Mouse (Mus musculus): ENCODE measurements around the gene Cul5. TPM values are rescaled to one million over a fixed set of nuclear protein-coding genes. Genes with fewer than 3 reads are reported as not detected.

Cul5 gene
- polyA plus RNA-seq, 1 experiment from 2014 or later: 32.9 TPM

DNA sequence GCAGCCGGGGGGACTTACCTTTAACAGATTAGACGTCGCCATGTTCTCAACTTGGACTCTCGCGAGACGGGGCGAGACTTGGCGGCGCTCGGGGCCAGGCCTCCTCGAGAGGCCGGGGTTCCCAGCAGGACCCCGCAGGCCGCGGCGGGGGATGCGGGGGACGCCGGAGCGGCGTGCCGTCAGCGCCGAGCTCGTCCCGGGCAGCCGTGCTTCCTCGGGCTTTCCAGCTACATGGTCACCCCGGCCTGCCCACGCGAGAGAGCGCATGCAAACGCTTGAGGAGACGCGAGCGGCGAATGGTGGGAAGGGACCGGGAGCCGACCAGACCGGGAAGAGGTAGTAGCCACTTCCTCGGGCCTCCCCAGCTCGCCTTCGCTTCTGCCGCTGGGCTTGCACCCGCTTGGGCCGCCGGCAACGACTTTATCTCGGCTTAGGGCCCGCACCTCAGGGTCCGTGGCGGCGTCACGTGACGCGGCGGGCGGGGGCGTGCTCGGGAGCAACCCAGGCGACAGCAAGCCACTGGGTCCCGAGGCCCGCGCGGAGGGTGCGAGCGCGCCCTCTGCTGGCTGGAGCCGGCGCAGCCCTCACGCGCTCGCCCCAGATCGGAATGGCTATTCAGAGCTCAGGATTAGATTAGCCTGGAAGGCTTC, 2.7 kb downstream of the Cul5 start:
- peak overlapping the region; percentile 99 for H3K9ac ChIP-seq
- H3K4me2 ChIP-seq: peak overlapping the region; percentile 66
- no peaks in the 10 kb centered on the region for H3K9me3 ChIP-seq
- peak overlapping the region; percentile 91 for H3K4me3 ChIP-seq
- peaks cover 14% of the 10 kb centered on the region for H3K4me1 ChIP-seq
- H3K27ac ChIP-seq: peak overlapping the region; percentile 98
- no peaks in the 10 kb centered on the region for H3K36me3 ChIP-seq
- peak; percentile 94 for ATAC-seq (ENCODE audit: insufficient number of reproducible peaks, low FRiP score, low TSS enrichment, low read depth)
- no peaks in the 10 kb centered on the region for H3K27me3 ChIP-seq
- under 1% methylated on average over 74 of the region's 74 CpGs for WGBS

DNA sequence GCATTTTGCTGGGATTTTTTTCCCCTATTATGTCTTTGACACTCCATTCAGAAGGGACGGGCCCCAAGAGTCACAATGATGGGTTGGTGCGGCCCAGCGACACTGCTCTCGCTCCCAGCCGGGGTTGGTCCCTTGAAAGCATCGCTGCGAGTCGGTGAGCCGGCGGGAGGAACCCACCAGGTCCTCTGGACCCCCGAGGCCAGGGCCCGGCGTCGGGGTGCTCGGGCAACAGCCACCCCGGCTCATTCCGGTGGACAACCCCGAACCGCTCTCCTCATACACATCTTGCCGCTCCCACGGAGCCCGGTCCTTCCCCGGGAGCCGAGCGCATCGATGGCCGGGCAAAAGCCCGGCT, 3.2 kb downstream of the Cul5 start:
- Histone ChIP-seq H3K4me1 (peaks cover 14% of the 10 kb centered on the region), H3K27me3 (no peaks in the 10 kb centered on the region), H3K9ac (peak overlapping the region; percentile 99), H3K9me3 (no peaks in the 10 kb centered on the region), H3K4me3 (peak overlapping the region; percentile 91), H3K27ac (peak overlapping the region; percentile 98), H3K4me2 (peak overlapping the region; percentile 66), H3K36me3 (no peaks in the 10 kb centered on the region)
- no peak for ATAC-seq (ENCODE audit: insufficient number of reproducible peaks, low FRiP score, low TSS enrichment, low read depth)
- WGBS: under 1% methylated on average over 28 of the region's 28 CpGs

DNA sequence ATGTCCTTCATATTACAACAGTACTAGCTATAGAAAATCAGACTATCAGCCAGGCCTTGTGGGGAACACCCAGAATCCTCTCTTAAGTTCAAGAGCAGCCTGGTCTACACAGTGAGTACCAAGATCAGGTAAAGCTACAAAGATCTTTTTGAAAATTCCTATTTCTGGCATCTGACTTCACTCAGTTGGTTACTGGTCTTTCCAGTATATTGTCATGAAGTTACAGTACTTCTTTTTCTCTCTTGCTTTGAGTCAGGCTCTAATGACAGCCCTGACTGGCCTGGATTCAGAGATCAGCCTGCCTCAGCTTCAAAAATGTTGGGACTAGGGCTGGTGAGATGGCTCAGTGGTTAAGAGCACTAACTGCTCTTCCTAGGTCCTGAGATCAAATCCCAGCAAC, 4.4 kb downstream of the Cul5 start:
- H3K4me2 ChIP-seq: peak overlapping the region; percentile 66; the same call in 1 of the 2 replicates
- H3K9me3 ChIP-seq: no peaks in the 10 kb centered on the region
- H3K27me3 ChIP-seq: no peaks in the 10 kb centered on the region
- ATAC-seq (ENCODE audit: insufficient number of reproducible peaks, low FRiP score, low TSS enrichment, low read depth): no peak
- peaks cover 14% of the 10 kb centered on the region for H3K4me1 ChIP-seq
- H3K4me3 ChIP-seq: no peak overlapping the region
- H3K27ac ChIP-seq: no peak overlapping the region
- no peak overlapping the region for H3K9ac ChIP-seq
- no peaks in the 10 kb centered on the region for H3K36me3 ChIP-seq

DNA sequence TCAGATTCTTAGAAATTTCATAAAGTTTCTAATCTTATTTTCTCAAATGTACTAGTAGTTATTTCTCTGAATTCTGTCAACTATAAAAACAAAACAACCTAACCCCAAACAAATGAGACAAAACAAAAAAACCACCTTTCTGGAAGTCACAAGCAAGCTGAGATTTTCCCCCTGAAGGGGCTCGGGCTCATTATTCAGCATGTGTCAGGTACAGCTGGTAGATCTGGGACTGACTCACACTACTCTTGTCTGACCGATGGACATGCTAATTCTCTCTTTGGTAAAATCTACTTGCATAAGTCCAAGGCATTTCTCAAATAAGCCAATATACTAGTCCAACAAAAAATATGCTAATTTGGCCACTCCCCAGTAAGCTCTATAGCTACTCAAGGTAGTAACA, 5.0 kb downstream of the Cul5 start:
- no peak overlapping the region for H3K4me3 ChIP-seq
- H3K36me3 ChIP-seq: no peaks in the 10 kb centered on the region
- 75% methylated on average over 2 of the region's 2 CpGs for WGBS
- H3K9ac ChIP-seq: no peak overlapping the region
- H3K4me1 ChIP-seq: peaks cover 14% of the 10 kb centered on the region
- H3K27me3 ChIP-seq: no peaks in the 10 kb centered on the region
- H3K27ac ChIP-seq: no peak overlapping the region
- H3K9me3 ChIP-seq: no peaks in the 10 kb centered on the region
- no peak overlapping the region for H3K4me2 ChIP-seq
- ATAC-seq (ENCODE audit: insufficient number of reproducible peaks, low FRiP score, low TSS enrichment, low read depth): no peak

DNA sequence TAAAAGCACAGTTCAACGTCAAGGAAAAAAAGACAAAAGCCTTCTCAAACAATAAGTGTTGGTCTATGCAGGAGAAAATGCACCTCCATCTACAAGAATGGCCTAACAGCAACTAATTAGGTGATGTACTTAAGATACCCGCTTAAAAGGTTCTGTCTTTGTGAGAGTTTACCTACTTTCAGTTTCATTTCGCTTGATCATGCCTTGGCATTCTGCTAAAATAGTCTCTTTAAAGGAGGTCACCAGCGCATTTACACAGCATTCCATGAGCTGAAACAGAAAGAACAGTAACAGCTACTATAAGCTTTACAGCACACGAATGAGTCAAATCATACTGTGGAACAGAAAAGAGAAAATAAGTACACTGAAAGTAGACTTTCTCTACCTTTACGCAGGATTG, 35.0 kb downstream of the Cul5 start:
- no peak for ATAC-seq (ENCODE audit: insufficient number of reproducible peaks, low FRiP score, low TSS enrichment, low read depth)
- Histone ChIP-seq H3K27ac (no peak overlapping the region), H3K9ac (no peak overlapping the region), H3K27me3 (no peaks in the 10 kb centered on the region), H3K4me3 (no peak overlapping the region), H3K4me1 (no peaks in the 10 kb centered on the region), H3K36me3 (peaks cover 64% of the 10 kb centered on the region), H3K9me3 (no peaks in the 10 kb centered on the region), H3K4me2 (no peak overlapping the region)
- whole genome bisulfite sequencing: 93% methylated on average over 6 of the region's 6 CpGs

DNA sequence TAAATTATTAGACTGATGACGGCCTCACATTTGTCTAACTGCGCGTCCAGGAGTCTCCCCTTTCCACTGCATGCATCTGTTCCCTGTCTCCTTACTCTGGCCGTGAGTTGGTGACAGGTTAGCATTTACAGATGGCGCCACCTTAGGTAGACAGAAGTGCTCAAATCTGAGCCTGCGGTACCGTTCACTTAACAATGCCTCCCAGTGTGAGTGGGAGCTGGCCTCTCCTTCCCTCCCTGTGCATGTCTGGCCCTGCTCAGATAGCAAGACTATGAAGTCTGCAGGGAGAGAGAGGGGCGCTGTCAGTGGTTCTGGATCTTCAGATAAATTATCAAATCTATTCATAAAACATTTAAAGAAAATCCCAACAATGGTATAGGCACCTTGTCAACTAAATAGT, 54.6 kb downstream of the Cul5 start:
- 76% methylated on average over 8 of the region's 8 CpGs for WGBS
- Histone ChIP-seq H3K4me2 (no peak overlapping the region), H3K27ac (no peak overlapping the region), H3K9ac (no peak overlapping the region), H3K36me3 (peaks cover 34% of the 10 kb centered on the region), H3K4me1 (no peaks in the 10 kb centered on the region), H3K27me3 (no peaks in the 10 kb centered on the region), H3K4me3 (no peak overlapping the region), H3K9me3 (no peaks in the 10 kb centered on the region)
- ATAC-seq (ENCODE audit: insufficient number of reproducible peaks, low FRiP score, low TSS enrichment, low read depth): no peak

DNA sequence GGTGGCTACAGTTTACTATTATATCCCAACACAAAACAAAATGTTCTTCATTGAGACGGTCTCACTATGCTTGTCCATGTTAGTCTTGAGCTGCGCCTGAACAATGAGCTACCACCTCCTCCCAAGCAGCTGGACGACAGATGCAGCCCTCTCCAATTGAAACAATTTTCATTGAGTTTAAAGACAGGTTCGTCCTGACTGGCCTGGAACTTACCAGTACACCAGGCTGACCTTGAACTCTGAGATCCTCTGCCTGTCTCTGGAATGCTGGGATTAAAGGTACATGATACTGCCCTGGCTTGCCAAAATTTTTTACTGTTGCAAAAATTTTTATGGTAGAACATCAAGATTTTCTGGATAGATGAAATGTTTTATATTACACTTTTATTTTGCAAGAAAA, 55.5 kb downstream of the Cul5 start:
- no peak overlapping the region for H3K4me3 ChIP-seq
- H3K36me3 ChIP-seq: peaks cover 26% of the 10 kb centered on the region
- no peak overlapping the region for H3K4me2 ChIP-seq
- no peak overlapping the region for H3K27ac ChIP-seq
- WGBS: 80% methylated on average over 4 of the region's 4 CpGs
- H3K9ac ChIP-seq: no peak overlapping the region
- no peak for ATAC-seq (ENCODE audit: insufficient number of reproducible peaks, low FRiP score, low TSS enrichment, low read depth)
- peaks cover under 1% of the 10 kb centered on the region; the same call in 1 of the 2 replicates for H3K4me1 ChIP-seq
- no peaks in the 10 kb centered on the region for H3K27me3 ChIP-seq
- H3K9me3 ChIP-seq: no peaks in the 10 kb centered on the region

DNA sequence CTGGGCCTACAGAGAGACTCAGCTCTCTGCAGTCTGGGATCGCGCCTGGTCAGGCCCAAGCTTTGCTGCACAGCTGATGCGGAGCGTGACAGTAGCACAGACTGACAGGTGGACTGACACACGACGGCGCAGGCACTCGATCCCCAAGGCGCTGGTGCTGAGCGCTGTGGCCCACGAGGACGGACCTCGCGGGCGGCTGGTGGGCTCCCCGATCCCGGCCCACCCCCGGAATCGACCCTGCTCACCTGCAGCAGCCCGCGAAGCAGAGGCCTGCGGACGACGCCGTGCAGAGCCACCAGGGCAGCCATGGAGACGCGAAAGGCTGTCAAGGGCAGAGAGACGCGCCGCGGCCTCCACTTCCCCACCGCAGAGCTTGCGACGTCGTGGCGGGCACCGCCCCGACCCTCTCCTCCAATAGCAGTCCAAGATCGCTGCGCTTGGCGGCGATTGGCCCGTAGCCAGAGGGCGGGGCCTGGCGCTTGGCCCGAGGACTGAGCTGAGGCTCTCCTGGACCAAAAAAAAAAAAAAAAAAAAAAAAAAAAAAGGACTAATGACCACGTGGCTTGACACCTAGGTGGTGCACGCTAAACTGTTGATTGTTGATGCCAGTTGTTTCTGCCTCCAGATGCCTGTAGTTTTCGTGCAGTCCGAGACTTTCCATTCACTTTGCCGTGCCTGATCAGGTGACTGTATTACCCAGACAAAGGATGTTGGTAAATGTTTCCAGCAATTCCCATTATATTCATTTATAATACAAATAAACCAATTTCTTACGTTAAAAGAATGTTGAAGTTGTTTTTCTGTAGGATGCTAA, 59.6 kb downstream of the Cul5 start, which contains the start of gene Acat1:
Gene Acat1 (minus strand): TSS at position 415 of the 814 bp plus-strand sequence.
- peak within 1 kb of the TSS; percentile 83 for H3K9ac ChIP-seq
- peak within 1 kb of the TSS; percentile 69 for H3K4me2 ChIP-seq
- peak; percentile 94 for ATAC-seq (ENCODE audit: insufficient number of reproducible peaks, low FRiP score, low TSS enrichment, low read depth)
- H3K27me3 ChIP-seq: no peaks in the 10 kb centered on the region
- no peaks in the 10 kb centered on the region for H3K9me3 ChIP-seq
- WGBS: 2% methylated on average over 52 of the region's 52 CpGs
- peak within 1 kb of the TSS; percentile 70 for H3K4me3 ChIP-seq
- H3K36me3 ChIP-seq: peaks cover 2% of the 10 kb centered on the region
- H3K4me1 ChIP-seq: peaks cover 5% of the 10 kb centered on the region
- H3K27ac ChIP-seq: peak within 1 kb of the TSS; percentile 86

DNA sequence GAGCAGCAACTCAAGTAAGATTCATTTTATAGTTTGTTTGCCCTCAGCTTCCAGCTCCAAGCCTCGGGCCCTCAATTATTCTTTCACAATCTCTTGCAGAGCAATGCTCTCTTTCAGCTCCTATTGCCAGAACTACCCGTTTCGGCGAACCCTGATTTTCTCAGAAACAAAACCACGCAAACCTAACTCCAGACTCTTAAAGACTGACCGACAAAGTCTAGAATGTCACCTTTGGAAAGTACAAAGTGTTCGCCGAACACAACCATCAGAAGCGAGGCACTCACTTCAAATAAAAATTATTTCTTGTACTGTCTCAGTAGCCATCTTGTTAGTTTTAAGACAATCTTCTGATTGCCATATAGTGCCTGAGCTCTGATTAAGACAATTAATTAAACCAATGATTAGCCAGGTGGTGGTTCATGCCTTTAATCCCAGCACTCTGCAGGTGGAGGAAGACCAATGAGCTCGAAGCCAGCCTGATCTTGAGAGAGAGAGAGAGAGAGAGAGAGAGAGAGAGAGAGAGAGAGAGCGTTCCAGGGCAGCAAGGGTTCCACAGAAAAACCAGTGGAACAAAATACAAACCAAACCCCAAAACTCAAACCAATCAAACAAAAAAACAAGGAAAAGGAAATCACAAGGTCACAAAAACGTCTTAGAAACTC, 60.4 kb downstream of the Cul5 start:
- H3K27me3 ChIP-seq: no peaks in the 10 kb centered on the region
- peak overlapping the region; percentile 86 for H3K27ac ChIP-seq
- H3K9me3 ChIP-seq: no peaks in the 10 kb centered on the region
- WGBS: 65% methylated on average over 12 of the region's 12 CpGs
- ATAC-seq (ENCODE audit: insufficient number of reproducible peaks, low FRiP score, low TSS enrichment, low read depth): no peak
- H3K36me3 ChIP-seq: no peaks in the 10 kb centered on the region
- peak overlapping the region; percentile 70 for H3K4me3 ChIP-seq
- peak overlapping the region; percentile 83 for H3K9ac ChIP-seq
- peaks cover 9% of the 10 kb centered on the region for H3K4me1 ChIP-seq
- peak overlapping the region; percentile 69 for H3K4me2 ChIP-seq

DNA sequence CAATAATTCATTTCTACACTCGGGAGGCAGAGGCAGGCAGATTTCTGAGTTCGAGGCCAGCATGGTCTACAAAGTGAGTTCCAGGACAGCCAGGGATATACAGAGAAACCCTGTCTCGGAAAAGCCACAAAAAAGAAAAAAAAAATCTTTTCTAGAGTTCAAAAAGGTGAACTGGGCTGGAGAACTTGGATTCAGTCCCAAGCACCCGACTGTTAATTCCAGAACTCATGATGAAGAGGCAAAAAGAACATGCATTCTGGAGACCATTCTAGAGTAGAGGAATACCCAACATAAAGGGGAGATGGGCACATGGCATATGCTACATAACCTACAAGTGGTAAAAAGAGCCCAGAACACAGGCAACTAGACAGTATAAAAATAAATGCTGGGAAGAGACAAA, 62.0 kb downstream of the Cul5 start:
- Histone ChIP-seq H3K36me3 (no peaks in the 10 kb centered on the region), H3K4me1 (peaks cover 13% of the 10 kb centered on the region), H3K27ac (no peak overlapping the region), H3K4me3 (no peak overlapping the region), H3K4me2 (no peak overlapping the region), H3K9me3 (no peaks in the 10 kb centered on the region), H3K27me3 (no peaks in the 10 kb centered on the region), H3K9ac (no peak overlapping the region)
- no peak for ATAC-seq (ENCODE audit: insufficient number of reproducible peaks, low FRiP score, low TSS enrichment, low read depth)
- WGBS: 91% methylated on average over 4 of the region's 4 CpGs

DNA sequence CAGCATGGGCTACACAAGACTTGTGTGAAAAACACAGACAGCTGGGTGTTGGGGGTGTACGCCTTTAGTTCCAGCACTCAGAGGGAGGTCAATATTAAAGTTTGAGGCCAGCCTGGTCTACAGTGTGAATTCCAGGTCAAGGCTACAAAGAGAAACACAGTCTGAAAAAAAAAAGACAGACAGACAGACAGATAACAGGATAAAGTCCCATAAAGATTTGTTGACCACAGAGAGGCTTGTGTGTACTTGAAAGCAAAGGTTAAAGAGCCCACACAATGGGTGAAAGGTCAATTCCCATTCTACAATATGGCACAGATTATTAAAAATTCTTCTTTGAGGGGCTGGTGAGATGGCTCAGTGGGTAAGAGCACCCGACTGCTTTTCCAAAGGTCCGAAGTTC, 62.6 kb downstream of the Cul5 start:
- ATAC-seq (ENCODE audit: insufficient number of reproducible peaks, low FRiP score, low TSS enrichment, low read depth): no peak
- Histone ChIP-seq H3K4me2 (no peak overlapping the region), H3K9ac (no peak overlapping the region), H3K4me3 (no peak overlapping the region), H3K27ac (no peak overlapping the region), H3K4me1 (peaks cover 13% of the 10 kb centered on the region), H3K36me3 (no peaks in the 10 kb centered on the region), H3K27me3 (no peaks in the 10 kb centered on the region), H3K9me3 (no peaks in the 10 kb centered on the region)
- WGBS: 94% methylated on average over 3 of the region's 3 CpGs

DNA sequence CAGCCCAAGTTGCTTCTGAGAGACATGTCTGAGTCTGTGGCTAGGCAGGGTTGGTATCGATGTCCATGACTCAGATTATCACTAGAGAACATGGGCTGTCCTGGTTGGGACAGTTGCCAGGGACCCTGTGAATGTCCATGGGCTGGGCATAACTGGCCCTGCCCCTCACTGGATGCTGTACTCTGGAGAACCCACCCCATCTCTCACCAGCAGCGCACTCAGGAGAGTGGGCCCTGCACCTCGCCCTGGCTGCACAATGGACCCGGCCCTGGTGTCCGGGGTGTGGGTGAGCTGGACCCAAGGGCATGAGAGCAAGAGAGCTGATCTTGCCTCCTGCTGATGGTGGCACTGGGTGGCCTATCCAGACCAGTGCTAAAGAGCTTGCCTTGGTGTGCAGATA, 64.9 kb downstream of the Cul5 start:
- H3K27ac ChIP-seq: no peak overlapping the region
- no peak for ATAC-seq (ENCODE audit: insufficient number of reproducible peaks, low FRiP score, low TSS enrichment, low read depth)
- peaks cover 13% of the 10 kb centered on the region for H3K4me1 ChIP-seq
- no peaks in the 10 kb centered on the region for H3K9me3 ChIP-seq
- no peak overlapping the region for H3K4me3 ChIP-seq
- no peak overlapping the region for H3K4me2 ChIP-seq
- WGBS: 93% methylated on average over 5 of the region's 5 CpGs
- H3K27me3 ChIP-seq: no peaks in the 10 kb centered on the region
- 0 out of 2 replicates have a peak, but pooled peaks cover 3% of the 10 kb centered on the region for H3K36me3 ChIP-seq
- no peak overlapping the region for H3K9ac ChIP-seq
